Mouse (Mus musculus): ENCODE measurements around the gene Crb1. TPM values are rescaled to one million over a fixed set of nuclear protein-coding genes. Genes with fewer than 3 reads are reported as not detected.

Crb1 gene
- polyA plus RNA-seq, 1 experiment from 2014 or later, result 3.0 TPM

DNA sequence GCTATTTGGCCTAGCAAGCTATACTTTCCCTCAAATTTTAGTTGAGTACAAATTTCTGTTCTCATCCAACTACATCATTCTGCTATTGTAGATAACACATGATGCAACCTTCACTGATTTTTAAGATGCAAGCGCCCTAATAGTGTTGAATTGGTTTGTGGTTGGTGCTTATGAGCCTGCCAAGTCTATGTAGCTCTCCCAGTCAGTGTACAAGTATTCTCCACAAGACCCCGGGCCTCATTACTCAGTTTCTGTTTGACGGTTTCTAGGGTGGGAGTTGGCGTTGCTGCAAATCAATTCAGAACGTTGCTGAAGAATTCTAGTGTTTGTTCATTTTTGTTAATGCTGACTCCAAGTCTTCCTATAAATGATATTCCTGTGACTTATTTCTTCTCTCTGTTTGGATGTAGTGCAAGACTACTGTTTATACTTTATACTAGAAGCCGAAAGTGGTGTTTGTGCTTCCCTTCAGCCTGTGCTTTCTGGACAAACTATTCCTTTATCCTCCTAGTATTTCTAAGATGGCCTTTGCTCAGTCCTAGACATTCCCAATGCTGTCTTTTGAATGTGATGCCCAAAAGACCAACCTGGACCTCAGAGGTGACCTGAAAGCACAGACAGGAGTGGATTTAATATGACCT lies 152.5 kb downstream of the Crb1 start:
- Histone ChIP-seq H3K4me2 (ENCODE audit: low read length) (no peak overlapping the region), H3K4me3 (replicated peaks; ENCODE audit: low read depth, low read length) (no peak overlapping the region), H3K4me1 (ENCODE audit: control insufficient read depth, insufficient read depth, low read length) (no peaks in the 10 kb centered on the region), H3K36me3 (ENCODE audit: control insufficient read depth, insufficient read depth, low read length) (no peaks in the 10 kb centered on the region), H3K27ac (replicated peaks; ENCODE audit: low read depth, low read length) (no peak overlapping the region), H3K9me3 (ENCODE audit: control insufficient read depth, low read length) (no peaks in the 10 kb centered on the region), H3K27me3 (ENCODE audit: control insufficient read depth, insufficient read depth, low read length) (no peaks in the 10 kb centered on the region), H3K9ac (replicated peaks; ENCODE audit: low read length) (no peak overlapping the region)
- ATAC-seq (ENCODE audit: low FRiP score, low TSS enrichment), result no peak
- no peak for DNase-seq
- 87% methylated on average over 6 of the region's 6 CpGs for WGBS

DNA sequence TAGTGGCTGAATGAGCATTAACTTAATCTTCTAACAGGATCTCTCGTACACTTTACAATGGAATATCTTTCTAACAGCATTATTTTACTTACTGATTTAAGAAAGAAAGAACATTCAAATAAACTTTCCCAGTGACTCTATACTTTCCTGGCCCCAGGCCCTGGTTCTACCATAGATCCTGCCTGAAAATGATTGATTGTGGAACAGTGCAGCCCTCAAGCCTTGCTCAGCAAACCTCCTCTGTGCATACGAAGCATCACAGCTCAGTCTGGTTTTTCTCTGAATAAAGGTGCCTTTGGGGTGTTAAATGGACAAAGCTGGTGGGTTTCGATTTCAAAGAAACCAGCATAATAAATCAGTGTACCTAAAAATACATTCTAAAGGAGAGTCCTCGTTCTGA lies 153.1 kb downstream of the Crb1 start:
- no peak overlapping the region for H3K9ac ChIP-seq (replicated peaks; ENCODE audit: low read length)
- no peaks in the 10 kb centered on the region for H3K27me3 ChIP-seq (ENCODE audit: control insufficient read depth, insufficient read depth, low read length)
- H3K9me3 ChIP-seq (ENCODE audit: control insufficient read depth, low read length), result no peaks in the 10 kb centered on the region
- no peak overlapping the region for H3K4me3 ChIP-seq (replicated peaks; ENCODE audit: low read depth, low read length)
- no peaks in the 10 kb centered on the region for H3K36me3 ChIP-seq (ENCODE audit: control insufficient read depth, insufficient read depth, low read length)
- 77% methylated on average over 4 of the region's 4 CpGs for WGBS
- ATAC-seq (ENCODE audit: low FRiP score, low TSS enrichment), result no peak
- H3K4me2 ChIP-seq (ENCODE audit: low read length), result no peak overlapping the region
- no peaks in the 10 kb centered on the region for H3K4me1 ChIP-seq (ENCODE audit: control insufficient read depth, insufficient read depth, low read length)
- no peak for DNase-seq
- no peak overlapping the region for H3K27ac ChIP-seq (replicated peaks; ENCODE audit: low read depth, low read length)

DNA sequence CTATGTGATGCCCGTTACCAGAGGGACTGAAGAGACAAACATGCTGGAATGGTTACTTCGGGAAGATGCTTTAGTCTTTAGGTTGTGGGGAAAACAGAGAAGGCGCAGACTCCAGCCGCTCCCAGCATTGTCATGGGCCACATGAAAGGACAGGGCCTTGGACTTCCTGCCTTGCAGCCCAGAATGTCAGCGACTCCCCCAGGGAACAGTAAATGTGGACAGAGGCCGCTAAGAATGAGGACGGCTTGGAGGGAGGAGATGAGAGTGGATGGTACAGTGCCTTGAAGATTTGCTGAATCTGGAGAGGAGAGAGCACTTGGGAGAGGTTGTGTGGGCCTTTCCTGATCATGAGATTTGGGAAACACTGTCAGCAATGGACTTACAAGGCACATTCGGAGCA lies 161.6 kb downstream of the Crb1 start:
- Histone ChIP-seq H3K4me3 (replicated peaks; ENCODE audit: low read depth, low read length) (no peak overlapping the region), H3K4me1 (ENCODE audit: control insufficient read depth, insufficient read depth, low read length) (no peaks in the 10 kb centered on the region; the same call in 1 of the 2 replicates), H3K27me3 (ENCODE audit: control insufficient read depth, insufficient read depth, low read length) (no peaks in the 10 kb centered on the region), H3K4me2 (ENCODE audit: low read length) (no peak overlapping the region), H3K27ac (replicated peaks; ENCODE audit: low read depth, low read length) (no peak overlapping the region), H3K9ac (replicated peaks; ENCODE audit: low read length) (no peak overlapping the region), H3K36me3 (ENCODE audit: control insufficient read depth, insufficient read depth, low read length) (no peaks in the 10 kb centered on the region), H3K9me3 (ENCODE audit: control insufficient read depth, low read length) (no peaks in the 10 kb centered on the region)
- 65% methylated on average over 8 of the region's 8 CpGs for WGBS
- ATAC-seq (ENCODE audit: low FRiP score, low TSS enrichment) (no peak), DNase-seq (no peak)

DNA sequence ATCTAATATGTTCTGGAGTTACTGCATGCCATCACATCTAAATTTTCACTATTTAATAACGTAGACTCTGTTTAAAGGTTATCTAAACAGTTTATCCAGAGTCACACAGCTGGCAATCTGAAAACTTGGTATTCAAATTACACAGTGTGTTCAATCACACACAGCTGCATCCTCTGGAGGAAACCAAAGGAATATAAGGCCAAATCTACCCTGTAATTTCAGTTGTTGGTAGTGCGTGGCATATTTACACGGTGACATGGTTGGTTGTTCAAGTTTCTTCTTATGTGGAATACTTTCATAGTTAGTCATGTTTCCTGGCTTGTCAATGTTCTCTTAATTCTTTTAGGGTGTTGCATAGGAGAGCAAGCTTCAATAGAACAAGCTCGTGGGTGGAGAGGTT lies 166.4 kb downstream of the Crb1 start:
- peaks cover 12% of the 10 kb centered on the region for H3K4me1 ChIP-seq (ENCODE audit: control insufficient read depth, insufficient read depth, low read length)
- no peaks in the 10 kb centered on the region for H3K36me3 ChIP-seq (ENCODE audit: control insufficient read depth, insufficient read depth, low read length)
- H3K4me2 ChIP-seq (ENCODE audit: low read length), result no peak overlapping the region
- WGBS, result 72% methylated on average over 4 of the region's 4 CpGs
- no peak overlapping the region for H3K27ac ChIP-seq (replicated peaks; ENCODE audit: low read depth, low read length)
- H3K9ac ChIP-seq (replicated peaks; ENCODE audit: low read length), result no peak overlapping the region
- H3K4me3 ChIP-seq (replicated peaks; ENCODE audit: low read depth, low read length), result no peak overlapping the region
- no peak for DNase-seq
- H3K9me3 ChIP-seq (ENCODE audit: control insufficient read depth, low read length), result no peaks in the 10 kb centered on the region
- H3K27me3 ChIP-seq (ENCODE audit: control insufficient read depth, insufficient read depth, low read length), result no peaks in the 10 kb centered on the region
- ATAC-seq (ENCODE audit: low FRiP score, low TSS enrichment), result no peak

DNA sequence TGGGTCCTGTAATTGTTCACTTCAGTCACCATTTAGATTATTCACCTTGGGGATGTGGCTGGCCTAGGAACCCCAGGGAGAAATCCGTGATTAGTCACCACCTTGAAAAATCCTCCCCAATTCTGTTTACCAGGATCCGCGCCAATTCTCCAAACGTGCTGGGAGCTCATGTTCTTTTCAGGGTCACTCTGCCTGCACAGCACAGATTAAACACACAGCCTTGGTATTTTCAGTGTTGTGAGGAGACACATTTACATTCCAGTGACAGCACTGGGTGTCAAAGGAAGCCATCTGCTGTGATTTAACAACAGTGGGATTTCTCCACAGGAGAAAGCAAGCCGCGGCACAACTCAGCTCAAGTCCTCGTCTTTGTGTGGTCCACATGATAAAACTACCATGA lies 167.1 kb downstream of the Crb1 start:
- DNase-seq (peak; percentile 62), ATAC-seq (ENCODE audit: low FRiP score, low TSS enrichment) (no peak)
- no peaks in the 10 kb centered on the region for H3K27me3 ChIP-seq (ENCODE audit: control insufficient read depth, insufficient read depth, low read length)
- H3K9ac ChIP-seq (replicated peaks; ENCODE audit: low read length), result peak overlapping the region; percentile 9; the same call in 1 of the 2 replicates
- no peak overlapping the region for H3K4me3 ChIP-seq (replicated peaks; ENCODE audit: low read depth, low read length)
- peak overlapping the region; percentile 28; the same call in 1 of the 2 replicates for H3K4me2 ChIP-seq (ENCODE audit: low read length)
- WGBS, result 8% methylated on average over 7 of the region's 7 CpGs
- H3K36me3 ChIP-seq (ENCODE audit: control insufficient read depth, insufficient read depth, low read length), result no peaks in the 10 kb centered on the region
- H3K4me1 ChIP-seq (ENCODE audit: control insufficient read depth, insufficient read depth, low read length), result peaks cover 12% of the 10 kb centered on the region
- 0 out of 2 replicates have a peak overlapping the region, but pooled peaks have one; percentile 6 for H3K27ac ChIP-seq (replicated peaks; ENCODE audit: low read depth, low read length)
- H3K9me3 ChIP-seq (ENCODE audit: control insufficient read depth, low read length), result no peaks in the 10 kb centered on the region

DNA sequence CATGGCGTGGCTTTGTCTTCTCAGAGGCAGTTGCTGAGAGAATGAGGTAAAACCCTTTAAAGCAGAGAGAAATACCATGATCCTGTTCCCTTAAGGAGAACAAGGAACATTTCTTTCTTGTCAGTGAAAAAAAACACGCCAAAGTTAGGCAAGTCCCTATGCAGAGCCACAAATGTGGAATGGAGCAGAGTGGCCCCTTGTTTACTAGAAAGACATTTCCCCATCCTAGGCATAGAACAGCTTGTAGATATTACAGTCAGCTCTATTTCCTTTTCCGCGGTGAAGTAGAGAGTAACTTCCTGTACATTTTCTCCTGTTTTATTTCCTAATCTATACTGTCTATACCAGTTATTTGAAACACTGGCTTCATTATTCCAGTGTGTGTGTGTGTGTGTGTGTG lies 170.6 kb downstream of the Crb1 start:
- 81% methylated on average over 4 of the region's 4 CpGs for WGBS
- Histone ChIP-seq H3K4me1 (ENCODE audit: control insufficient read depth, insufficient read depth, low read length) (peaks cover 12% of the 10 kb centered on the region), H3K36me3 (ENCODE audit: control insufficient read depth, insufficient read depth, low read length) (no peaks in the 10 kb centered on the region), H3K9ac (replicated peaks; ENCODE audit: low read length) (no peak overlapping the region), H3K4me2 (ENCODE audit: low read length) (no peak overlapping the region), H3K4me3 (replicated peaks; ENCODE audit: low read depth, low read length) (no peak overlapping the region), H3K27ac (replicated peaks; ENCODE audit: low read depth, low read length) (no peak overlapping the region), H3K9me3 (ENCODE audit: control insufficient read depth, low read length) (no peaks in the 10 kb centered on the region), H3K27me3 (ENCODE audit: control insufficient read depth, insufficient read depth, low read length) (no peaks in the 10 kb centered on the region)
- no peak for DNase-seq
- ATAC-seq (ENCODE audit: low FRiP score, low TSS enrichment), result no peak

DNA sequence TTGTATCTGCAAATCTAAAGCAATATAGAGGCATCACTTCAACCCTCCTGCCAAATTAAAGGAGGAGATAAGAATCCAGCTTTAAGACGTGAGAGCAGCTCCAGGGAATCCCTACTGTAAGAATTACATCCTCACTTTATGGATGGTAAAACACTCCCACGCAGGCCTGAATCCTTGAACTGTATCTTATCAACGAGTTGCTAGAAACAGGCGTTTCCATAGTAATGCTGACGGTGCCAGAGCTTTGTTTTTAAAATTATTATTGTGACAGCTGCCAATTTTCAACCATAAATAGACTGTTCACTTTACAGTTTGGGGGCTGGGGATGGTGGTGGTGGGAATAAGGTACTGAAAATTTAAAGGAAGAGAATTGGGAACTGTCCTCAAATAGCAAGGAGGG lies 173.9 kb downstream of the Crb1 start:
- no peaks in the 10 kb centered on the region for H3K9me3 ChIP-seq (ENCODE audit: control insufficient read depth, low read length)
- 73% methylated on average over 5 of the region's 5 CpGs for WGBS
- H3K4me1 ChIP-seq (ENCODE audit: control insufficient read depth, insufficient read depth, low read length), result no peaks in the 10 kb centered on the region
- H3K27me3 ChIP-seq (ENCODE audit: control insufficient read depth, insufficient read depth, low read length), result no peaks in the 10 kb centered on the region
- ATAC-seq (ENCODE audit: low FRiP score, low TSS enrichment) (no peak), DNase-seq (peak; percentile 32)
- H3K9ac ChIP-seq (replicated peaks; ENCODE audit: low read length), result no peak overlapping the region
- H3K36me3 ChIP-seq (ENCODE audit: control insufficient read depth, insufficient read depth, low read length), result no peaks in the 10 kb centered on the region
- H3K27ac ChIP-seq (replicated peaks; ENCODE audit: low read depth, low read length), result no peak overlapping the region
- no peak overlapping the region for H3K4me3 ChIP-seq (replicated peaks; ENCODE audit: low read depth, low read length)
- H3K4me2 ChIP-seq (ENCODE audit: low read length), result no peak overlapping the region

DNA sequence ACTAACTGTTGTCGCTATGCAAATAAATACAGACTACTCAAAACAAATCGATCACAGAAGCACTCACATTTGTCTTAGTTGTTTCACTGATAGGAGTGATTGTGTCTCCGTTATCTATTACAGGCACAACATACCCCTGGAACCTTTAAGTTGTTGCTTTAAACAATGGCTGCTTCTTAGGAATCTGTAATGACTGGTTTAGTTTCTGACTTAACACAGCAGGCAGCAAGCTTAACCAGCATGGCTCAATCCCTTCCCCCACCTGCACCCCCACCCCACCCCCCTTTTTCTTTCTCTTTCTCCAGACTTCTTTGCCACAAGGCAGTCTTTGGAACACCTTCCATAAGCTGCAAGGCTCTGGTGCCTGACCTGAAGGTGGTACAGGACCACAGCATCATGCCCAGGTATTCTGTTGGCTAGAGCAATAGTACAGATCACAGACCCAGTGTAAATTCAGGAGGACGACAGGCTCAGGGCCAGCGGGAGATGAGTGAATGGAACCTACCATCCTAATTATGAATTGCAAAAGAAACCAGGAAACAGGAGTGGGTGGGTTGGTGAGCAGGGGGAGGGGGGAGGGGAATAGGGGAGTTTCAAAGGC lies 182.4 kb downstream of the Crb1 start:
- ATAC-seq (ENCODE audit: low FRiP score, low TSS enrichment), result peak; percentile 40; the same call in 1 of the 2 replicates
- Histone ChIP-seq H3K9ac (replicated peaks; ENCODE audit: low read length) (no peak overlapping the region), H3K27me3 (ENCODE audit: control insufficient read depth, insufficient read depth, low read length) (no peaks in the 10 kb centered on the region), H3K4me2 (ENCODE audit: low read length) (peak overlapping the region; percentile 13), H3K4me1 (ENCODE audit: control insufficient read depth, insufficient read depth, low read length) (peaks cover 8% of the 10 kb centered on the region; the same call in 1 of the 2 replicates), H3K27ac (replicated peaks; ENCODE audit: low read depth, low read length) (no peak overlapping the region; the same call in 1 of the 2 replicates), H3K4me3 (replicated peaks; ENCODE audit: low read depth, low read length) (no peak overlapping the region), H3K36me3 (ENCODE audit: control insufficient read depth, insufficient read depth, low read length) (no peaks in the 10 kb centered on the region), H3K9me3 (ENCODE audit: control insufficient read depth, low read length) (no peaks in the 10 kb centered on the region)
- peak; percentile 11 for DNase-seq
- WGBS, result 12% methylated on average over 5 of the region's 5 CpGs

DNA sequence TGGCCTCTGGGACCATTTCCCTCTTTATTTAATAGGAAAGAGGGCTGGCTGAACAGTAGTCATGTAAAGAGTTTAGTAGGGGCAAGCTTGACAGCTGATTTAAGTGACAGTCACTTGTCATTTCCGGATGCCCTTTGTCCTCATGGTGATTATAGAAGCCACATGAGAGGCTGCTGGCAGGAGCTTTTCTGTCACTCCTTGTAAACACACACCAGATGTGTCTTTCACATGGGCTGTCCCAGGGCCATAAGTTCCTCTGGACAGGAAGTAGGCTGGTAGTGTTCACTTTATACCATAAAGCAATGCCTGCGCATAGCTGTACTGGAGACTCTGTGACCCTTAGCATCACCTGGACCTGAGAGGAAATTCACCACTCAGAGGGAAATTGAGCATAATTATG lies 182.9 kb downstream of the Crb1 start:
- ATAC-seq (ENCODE audit: low FRiP score, low TSS enrichment) (no peak), DNase-seq (no peak)
- WGBS, result 54% methylated on average over 2 of the region's 2 CpGs
- Histone ChIP-seq H3K27ac (replicated peaks; ENCODE audit: low read depth, low read length) (no peak overlapping the region), H3K4me1 (ENCODE audit: control insufficient read depth, insufficient read depth, low read length) (peaks cover 8% of the 10 kb centered on the region; the same call in 1 of the 2 replicates), H3K4me2 (ENCODE audit: low read length) (no peak overlapping the region), H3K36me3 (ENCODE audit: control insufficient read depth, insufficient read depth, low read length) (no peaks in the 10 kb centered on the region), H3K9ac (replicated peaks; ENCODE audit: low read length) (no peak overlapping the region), H3K4me3 (replicated peaks; ENCODE audit: low read depth, low read length) (no peak overlapping the region), H3K9me3 (ENCODE audit: control insufficient read depth, low read length) (no peaks in the 10 kb centered on the region), H3K27me3 (ENCODE audit: control insufficient read depth, insufficient read depth, low read length) (no peaks in the 10 kb centered on the region)

All from midbrain, embryonic 14.5 days (tissue).